Mouse (Mus musculus) myocyte (in vitro differentiated cells): ENCODE measurements at regions not wholly inside any gene's neighbourhood (a gene's known extent, or its start where the extent isn't known, plus 50 kb on each side); places are given as distances from the start of the nearest gene placed in this dataset.

ENCODE experiments used
- CEBPB ChIP-seq: IDR thresholded peaks from 2 replicates; pipeline ENCODE4 v1.6.1; 2011; ENCODE audit warnings: mild to moderate bottlenecking, moderate library complexity; ENCODE audit not compliant: poor library complexity, insufficient read depth, severe bottlenecking
- E2F4 ChIP-seq: IDR thresholded peaks from one replicate; pipeline ENCODE4 v1.6.1; 2011; ENCODE audit warnings: mild to moderate bottlenecking, control low read depth, moderate library complexity; ENCODE audit not compliant: insufficient read depth
- MAX ChIP-seq: IDR thresholded peaks from one replicate; pipeline ENCODE4 v1.6.1; 2011; ENCODE audit warnings: low read depth, mild to moderate bottlenecking, control low read depth
- MYOD1 ChIP-seq, 3 experiments: IDR thresholded peaks; one replicate each; pipeline ENCODE4 v1.6.1; 2011; ENCODE audit warnings: control low read depth in 2 of 3, low read depth in 2 of 3, mild to moderate bottlenecking in 2 of 3, moderate library complexity in 1 of 3; ENCODE audit not compliant: insufficient read length in 2 of 3, control insufficient read depth in 1 of 3
- POLR2A ChIP-seq: IDR thresholded peaks from one replicate; pipeline ENCODE4 v1.6.1; 2011; ENCODE audit warnings: low read depth, mild to moderate bottlenecking, control low read depth, moderate library complexity; ENCODE audit not compliant: insufficient read length
- POLR2AphosphoS2 ChIP-seq: IDR thresholded peaks from one replicate; pipeline ENCODE4 v1.6.1; 2011; ENCODE audit warnings: low read depth, control low read depth; ENCODE audit not compliant: insufficient read length
- REST ChIP-seq: IDR thresholded peaks from one replicate; pipeline ENCODE4 v1.6.1; 2011; ENCODE audit warnings: mild to moderate bottlenecking, control low read depth, moderate library complexity; ENCODE audit not compliant: insufficient read depth, insufficient read length
- TCF12 ChIP-seq: IDR thresholded peaks from one replicate; pipeline ENCODE4 v1.6.1; 2011; ENCODE audit warnings: mild to moderate bottlenecking, control low read depth; ENCODE audit not compliant: poor library complexity, insufficient read depth, severe bottlenecking
- TCF3 ChIP-seq: IDR thresholded peaks from one replicate; pipeline ENCODE4 v1.6.1; 2011; ENCODE audit warnings: low read depth, control low read depth; ENCODE audit not compliant: insufficient read length
- USF1 ChIP-seq: IDR thresholded peaks from one replicate; pipeline ENCODE4 v1.6.1; 2011; ENCODE audit warnings: low read depth, mild to moderate bottlenecking, control low read depth, moderate library complexity

GRCm38 (mm10) chr1:41002006-41002405 lies 196.6 kb downstream of the Tmem182 start:
- TF ChIP-seq POLR2A: no peak
- TF ChIP-seq CEBPB: no peak
- no peak for TF ChIP-seq REST
- no peak for TF ChIP-seq MYOD1 (IDR thresholded peaks at IDR 0.05; ENCODE audit: control insufficient read depth in 1 of 3, insufficient read length in 2 of 3, low read depth in 2 of 3)
- no peak for TF ChIP-seq MAX
- TF ChIP-seq TCF12: no peak
- TF ChIP-seq USF1: no peak
- TF ChIP-seq E2F4: no peak
- TF ChIP-seq POLR2AphosphoS2: no peak
- TF ChIP-seq TCF3: no peak
